Mouse (Mus musculus) G1E-ER4 (cell line): Measurements from ENCODE around the gene Ppp1r16b. TPM values are rescaled to one million over a fixed set of nuclear protein-coding genes. Genes with fewer than 3 reads are reported as not detected.

Experiments used
- GATA1 ChIP-seq: IDR thresholded peaks from one replicate; pipeline ENCODE4 v1.8.0; 2012; ENCODE audit warnings: low read length, inconsistent platforms
- polyA plus RNA-seq: library from polyadenylated mRNA; stranded (reverse); fragments of >175 nt; gene quantifications from 2 replicates; pipeline ENCODE4 v1.2.3, GENCODE M21; 2012

Gene Ppp1r16b
- polyA plus RNA-seq, 1 experiment, result not detected

DNA sequence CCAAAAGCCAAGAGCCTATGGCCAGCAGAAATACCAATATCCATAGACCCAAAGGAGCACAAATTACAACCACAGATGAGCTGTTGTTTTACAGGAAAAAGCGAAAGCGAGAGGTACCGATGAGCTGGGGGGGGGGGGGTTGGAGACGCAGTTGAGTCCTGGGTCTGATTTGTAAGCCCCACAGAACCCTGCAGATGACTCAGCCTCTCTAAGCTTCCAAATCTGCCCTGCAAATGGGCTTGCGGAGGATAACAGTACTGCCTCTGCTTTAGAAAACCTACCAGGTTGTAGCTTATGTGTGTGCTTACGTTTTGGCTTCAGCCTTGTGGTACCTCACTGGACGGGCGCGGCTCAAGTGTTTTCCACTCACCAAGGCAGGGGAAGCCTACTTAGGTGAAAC is 36.3 kb downstream of the Ppp1r16b start:
- TF ChIP-seq GATA1, result no peak

- TF ChIP-seq GATA1, result no peak
Measured at GRCm38 (mm10) chr2:158702176-158702575, 37.0 kb downstream of the Ppp1r16b start.

DNA sequence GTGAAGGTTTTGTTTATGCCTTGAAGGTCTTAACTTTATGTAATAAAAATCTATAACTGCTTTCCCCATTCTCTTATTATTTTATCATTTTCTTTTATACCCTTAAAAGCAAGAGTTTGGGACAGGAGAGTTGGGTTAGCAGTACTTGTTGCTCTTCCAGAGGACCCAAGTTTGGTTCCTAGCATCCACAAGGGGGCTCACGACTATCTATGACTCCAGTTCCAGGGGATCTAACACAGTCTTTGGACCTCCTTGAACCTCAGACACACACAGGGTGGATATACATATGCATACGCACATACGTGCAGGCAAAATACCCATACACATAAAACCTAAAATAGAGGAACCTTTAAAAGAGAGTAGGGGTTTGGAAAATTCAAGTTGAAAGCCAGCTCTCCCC is 39.5 kb downstream of the Ppp1r16b start:
- TF ChIP-seq GATA1, result no peak

GRCm38 (mm10) chr2:158705529-158705928 is 40.3 kb downstream of the Ppp1r16b start:
- TF ChIP-seq GATA1, result no peak

GRCm38 (mm10) chr2:158706704-158707408 is 41.7 kb downstream of the Ppp1r16b start:
- no peak for TF ChIP-seq GATA1

GRCm38 (mm10) chr2:158708121-158708520 is 42.9 kb downstream of the Ppp1r16b start:
- TF ChIP-seq GATA1, result no peak

- TF ChIP-seq GATA1, result no peak
Measured at GRCm38 (mm10) chr2:158711929-158712751, 46.9 kb downstream of the Ppp1r16b start.

DNA sequence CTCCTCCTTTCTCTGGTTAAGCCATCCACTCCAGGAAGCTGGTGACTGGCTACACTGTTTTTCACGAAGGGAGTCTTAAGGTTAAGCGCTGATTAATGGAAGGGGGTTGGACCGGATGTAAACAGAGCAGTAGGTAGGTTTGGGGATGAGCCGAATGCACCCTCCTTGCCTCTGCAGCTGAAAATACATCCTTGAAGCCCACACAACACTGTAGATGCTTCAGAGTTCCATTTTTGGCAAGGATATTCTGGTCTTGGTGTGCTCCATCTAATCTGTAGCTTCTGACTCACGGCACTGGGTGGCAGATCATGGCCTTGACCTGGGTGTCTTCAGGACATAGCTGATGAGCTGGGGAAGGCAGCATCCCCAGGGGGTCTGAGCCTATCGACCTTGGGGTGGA is 49.6 kb downstream of the Ppp1r16b start:
- no peak for TF ChIP-seq GATA1

GRCm38 (mm10) chr2:158716066-158716465 is 50.9 kb downstream of the Ppp1r16b start:
- TF ChIP-seq GATA1, result no peak

DNA sequence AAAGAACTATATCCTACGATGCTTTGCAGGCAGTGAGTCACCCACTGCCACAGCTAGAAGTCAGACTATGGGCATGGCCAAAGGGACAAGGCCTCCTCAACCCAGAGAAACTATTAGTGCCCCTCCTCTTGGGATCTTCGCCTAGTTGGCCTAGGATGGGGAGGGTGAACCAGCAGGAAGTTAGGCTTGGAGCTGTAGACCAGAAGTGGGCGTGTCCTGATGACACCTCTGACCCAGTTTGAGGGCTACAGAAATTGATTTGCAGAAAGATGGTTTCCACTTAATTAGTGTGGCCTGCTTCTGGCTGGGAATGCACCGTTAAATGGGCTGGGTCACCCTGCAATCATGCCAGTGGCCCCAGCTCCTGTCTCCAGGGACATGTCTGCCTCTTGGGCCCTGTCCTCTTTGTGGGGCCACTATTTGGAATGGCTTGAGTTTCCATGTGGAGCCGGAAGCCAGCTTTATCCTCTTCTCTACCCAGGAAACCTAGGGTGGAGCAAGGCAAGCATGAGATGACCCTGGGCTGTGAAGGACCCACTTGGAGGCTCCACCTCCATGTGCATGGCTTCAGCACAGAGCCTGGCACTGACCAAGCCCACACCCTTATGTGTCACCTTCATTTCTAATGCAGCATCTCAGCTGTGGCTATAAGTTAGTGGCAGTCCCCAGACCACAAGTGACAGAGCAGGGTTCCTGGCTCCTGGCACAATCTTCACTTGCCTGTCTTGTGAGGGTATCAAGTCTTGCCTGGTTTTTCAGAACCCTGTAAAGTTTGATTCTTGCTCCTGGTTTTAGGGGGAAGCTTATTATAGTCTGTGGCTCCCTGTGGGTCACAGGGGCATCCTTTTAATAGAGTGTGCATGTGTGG is 52.6 kb downstream of the Ppp1r16b start:
- no peak for TF ChIP-seq GATA1

DNA sequence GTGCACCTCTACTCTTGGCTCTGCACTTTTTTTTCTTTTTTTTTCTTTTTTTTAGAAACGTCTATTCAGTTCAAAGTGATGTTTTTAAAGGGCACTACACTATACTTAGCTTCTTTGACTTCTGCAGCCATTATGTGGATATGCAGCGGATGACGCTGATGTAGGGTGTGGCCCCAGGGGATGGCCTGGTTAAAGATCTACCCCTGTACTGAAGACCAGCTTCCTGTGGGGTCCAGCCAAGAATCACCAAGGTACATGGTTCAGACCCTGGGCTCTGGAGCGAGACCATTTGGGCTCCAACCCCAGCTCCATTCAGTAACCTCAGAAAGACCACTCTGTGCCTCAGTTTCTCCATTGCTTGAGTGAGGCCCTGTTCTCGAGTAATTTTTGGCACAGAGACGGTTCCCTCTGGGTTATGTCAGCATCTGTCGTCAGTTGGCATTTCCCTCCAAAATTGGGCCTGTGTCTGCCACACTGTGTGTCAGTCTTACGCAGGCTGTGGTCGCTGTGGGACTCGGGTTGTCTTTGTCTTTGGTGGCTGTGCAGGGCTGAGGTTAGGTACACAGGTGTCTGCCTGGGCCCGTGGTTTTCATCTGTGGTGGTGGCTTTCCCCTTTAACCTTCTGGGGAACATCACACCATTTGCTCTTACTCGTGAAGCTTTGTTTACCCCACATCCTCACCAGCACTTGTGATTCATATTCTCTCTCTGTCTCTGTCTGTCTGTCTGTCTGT is 53.8 kb downstream of the Ppp1r16b start:
- no peak for TF ChIP-seq GATA1

- no peak for TF ChIP-seq GATA1
Measured at GRCm38 (mm10) chr2:158720715-158721370, 55.6 kb downstream of the Ppp1r16b start.

DNA sequence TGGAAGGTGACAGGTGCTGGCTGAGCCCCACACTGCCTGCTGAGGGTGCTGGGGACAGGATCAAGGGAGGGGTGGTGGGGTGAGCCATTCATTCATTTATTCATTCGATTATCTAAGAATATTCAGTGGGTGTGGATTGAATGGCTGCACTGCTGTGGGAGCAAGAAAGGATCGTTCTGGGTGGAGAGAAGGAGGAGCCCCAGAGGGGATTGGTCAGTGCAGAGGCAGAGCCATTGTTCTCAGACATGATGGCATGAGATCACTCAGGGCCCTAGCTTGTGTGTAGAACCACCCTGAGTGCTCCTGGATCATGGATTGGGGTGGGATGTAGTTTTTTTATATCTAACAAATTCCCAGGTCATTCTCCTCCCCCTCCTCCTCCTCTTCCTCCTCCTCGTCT is 56.3 kb downstream of the Ppp1r16b start:
- TF ChIP-seq GATA1, result no peak

- no peak for TF ChIP-seq GATA1
Measured at GRCm38 (mm10) chr2:158722135-158722534, 56.9 kb downstream of the Ppp1r16b start.
